Mouse (Mus musculus): ENCODE measurements around the gene Pms2. TPM values are rescaled to one million over a fixed set of nuclear protein-coding genes. Genes with fewer than 3 reads are reported as not detected.

Gene Pms2
- polyA plus RNA-seq, 1 experiment: 2.5 TPM

- Histone ChIP-seq H3ac (ENCODE audit: control insufficient read depth, insufficient read length) (no peak overlapping the region), H3K4me3 (no peak overlapping the region), H3K79me2 (ENCODE audit: control insufficient read depth, insufficient read depth) (no peaks in the 10 kb centered on the region), H3K36me3 (ENCODE audit: control insufficient read depth, insufficient read depth) (no peaks in the 10 kb centered on the region), H3K27me3 (ENCODE audit: control insufficient read depth, insufficient read depth, insufficient read length) (peaks cover 22% of the 10 kb centered on the region), H3K4me2 (ENCODE audit: low read depth) (no peak overlapping the region)
- TF ChIP-seq TCF3 (IDR thresholded peaks at IDR 0.05; ENCODE audit: insufficient read length, low read depth): no peak
These were observed 40.3 kb downstream of the Pms2 start for GRCm38 (mm10) chr5:143950016-143950415.

GRCm38 (mm10) chr5:143957101-143957500 lies 47.3 kb downstream of the Pms2 start:
- Histone ChIP-seq H3K27me3 (ENCODE audit: control insufficient read depth, insufficient read depth, insufficient read length) (peaks cover 20% of the 10 kb centered on the region), H3K36me3 (ENCODE audit: control insufficient read depth, insufficient read depth) (no peaks in the 10 kb centered on the region), H3K4me3 (no peak overlapping the region), H3K79me2 (ENCODE audit: control insufficient read depth, insufficient read depth) (no peaks in the 10 kb centered on the region), H3ac (ENCODE audit: control insufficient read depth, insufficient read length) (no peak overlapping the region), H3K4me2 (ENCODE audit: low read depth) (no peak overlapping the region)
- TF ChIP-seq MYOD1 (IDR thresholded peaks at IDR 0.05; ENCODE audit: control insufficient read depth in 1 of 3, insufficient read length in 2 of 3, low read depth in 2 of 3) (no peak), REST (IDR thresholded peaks at IDR 0.05; ENCODE audit: insufficient read depth, insufficient read length) (no peak), E2F4 (IDR thresholded peaks at IDR 0.05; ENCODE audit: insufficient read depth) (no peak), POLR2AphosphoS2 (IDR thresholded peaks at IDR 0.05; ENCODE audit: insufficient read length, low read depth) (no peak), SRF (IDR thresholded peaks at IDR 0.05; ENCODE audit: control insufficient read depth, insufficient read length, low read depth) (no peak), MAX (IDR thresholded peaks at IDR 0.05; ENCODE audit: low read depth) (no peak), POLR2A (IDR thresholded peaks at IDR 0.05; ENCODE audit: insufficient read length, low read depth) (no peak), TCF3 (IDR thresholded peaks at IDR 0.05; ENCODE audit: insufficient read length, low read depth) (no peak), MYOG (IDR thresholded peaks at IDR 0.05; ENCODE audit: control insufficient read depth in 1 of 3, insufficient read depth in 1 of 3, insufficient read length in 2 of 3, low read depth in 2 of 3) (no peak), CEBPB (IDR thresholded peaks at IDR 0.05; ENCODE audit: insufficient read depth, poor library complexity, severe bottlenecking) (no peak), USF1 (IDR thresholded peaks at IDR 0.05; ENCODE audit: low read depth) (no peak), TCF12 (IDR thresholded peaks at IDR 0.05; ENCODE audit: insufficient read depth, poor library complexity, severe bottlenecking) (no peak)

- TF ChIP-seq MYOG (IDR thresholded peaks at IDR 0.05; ENCODE audit: control insufficient read depth in 1 of 3, insufficient read depth in 1 of 3, insufficient read length in 2 of 3, low read depth in 2 of 3): no peak
- Histone ChIP-seq H3ac (ENCODE audit: control insufficient read depth, insufficient read length) (no peak overlapping the region), H3K4me3 (no peak overlapping the region), H3K4me2 (ENCODE audit: low read depth) (no peak overlapping the region), H3K36me3 (ENCODE audit: control insufficient read depth, insufficient read depth) (no peaks in the 10 kb centered on the region), H3K27me3 (ENCODE audit: control insufficient read depth, insufficient read depth, insufficient read length) (peaks cover 28% of the 10 kb centered on the region), H3K79me2 (ENCODE audit: control insufficient read depth, insufficient read depth) (no peaks in the 10 kb centered on the region)
These were observed 49.8 kb downstream of the Pms2 start for GRCm38 (mm10) chr5:143959551-143959950.

GRCm38 (mm10) chr5:143961176-143961575 lies 51.4 kb downstream of the Pms2 start:
- peaks cover 28% of the 10 kb centered on the region for H3K27me3 ChIP-seq (ENCODE audit: control insufficient read depth, insufficient read depth, insufficient read length)
- H3K79me2 ChIP-seq (ENCODE audit: control insufficient read depth, insufficient read depth): no peaks in the 10 kb centered on the region
- H3K36me3 ChIP-seq (ENCODE audit: control insufficient read depth, insufficient read depth): no peaks in the 10 kb centered on the region
- no peak overlapping the region for H3ac ChIP-seq (ENCODE audit: control insufficient read depth, insufficient read length)
- H3K4me3 ChIP-seq: no peak overlapping the region
- no peak overlapping the region for H3K4me2 ChIP-seq (ENCODE audit: low read depth)
- TF ChIP-seq MYOG (IDR thresholded peaks at IDR 0.05; ENCODE audit: control insufficient read depth in 1 of 3, insufficient read depth in 1 of 3, insufficient read length in 2 of 3, low read depth in 2 of 3) (no peak), CEBPB (IDR thresholded peaks at IDR 0.05; ENCODE audit: insufficient read depth, poor library complexity, severe bottlenecking) (no peak), POLR2A (IDR thresholded peaks at IDR 0.05; ENCODE audit: insufficient read length, low read depth) (no peak), SRF (IDR thresholded peaks at IDR 0.05; ENCODE audit: control insufficient read depth, insufficient read length, low read depth) (no peak), REST (IDR thresholded peaks at IDR 0.05; ENCODE audit: insufficient read depth, insufficient read length) (no peak), USF1 (IDR thresholded peaks at IDR 0.05; ENCODE audit: low read depth) (no peak), MAX (IDR thresholded peaks at IDR 0.05; ENCODE audit: low read depth) (no peak), MYOD1 (IDR thresholded peaks at IDR 0.05; ENCODE audit: control insufficient read depth in 1 of 3, insufficient read length in 2 of 3, low read depth in 2 of 3) (no peak), TCF12 (IDR thresholded peaks at IDR 0.05; ENCODE audit: insufficient read depth, poor library complexity, severe bottlenecking) (no peak), E2F4 (IDR thresholded peaks at IDR 0.05; ENCODE audit: insufficient read depth) (no peak), POLR2AphosphoS2 (IDR thresholded peaks at IDR 0.05; ENCODE audit: insufficient read length, low read depth) (no peak), TCF3 (IDR thresholded peaks at IDR 0.05; ENCODE audit: insufficient read length, low read depth) (no peak)

GRCm38 (mm10) chr5:143965586-143966345 lies 56.0 kb downstream of the Pms2 start:
- Histone ChIP-seq H3K4me2 (ENCODE audit: low read depth) (no peak overlapping the region), H3K27me3 (ENCODE audit: control insufficient read depth, insufficient read depth, insufficient read length) (peaks cover 22% of the 10 kb centered on the region), H3ac (ENCODE audit: control insufficient read depth, insufficient read length) (no peak overlapping the region), H3K36me3 (ENCODE audit: control insufficient read depth, insufficient read depth) (no peaks in the 10 kb centered on the region), H3K4me3 (no peak overlapping the region), H3K79me2 (ENCODE audit: control insufficient read depth, insufficient read depth) (no peaks in the 10 kb centered on the region)
- peak in 1 of 3 experiments; percentile 44 for TF ChIP-seq MYOD1 (IDR thresholded peaks at IDR 0.05; ENCODE audit: control insufficient read depth in 1 of 3, insufficient read length in 2 of 3, low read depth in 2 of 3)
- no peak for TF ChIP-seq MAX (IDR thresholded peaks at IDR 0.05; ENCODE audit: low read depth)
